Mouse (Mus musculus) adrenal gland, adult 18-20 months (tissue): ENCODE data around the gene Rnf215. TPM values are rescaled to one million over a fixed set of nuclear protein-coding genes. Genes with fewer than 3 reads are reported as not detected.
A peak's percentile ranks its signal among the peaks of the same experiment; 100 is the strongest.
"Not testable (repeated sequence)": the region's sequence is repeated elsewhere in the genome, so short reads cannot be mapped to it uniquely, and the experiment has no call there.

Experiments used
- DNase-seq, 2 experiments: peaks; one replicate each; pipeline ENCODE4 v3.0.0; 2021 to 2022; ENCODE audit warnings: low spot score in 2 of 2
- total RNA-seq, 2 experiments: library from RNA; stranded (reverse); gene quantifications; 1 replicate in 1 of 2; 2 replicates in 1 of 2; pipeline ENCODE4 v1.2.3; 2021

The Rnf215 gene
- total RNA-seq, 2 experiments from 2014 or later: 22.7 to 23.7 TPM

DNA sequence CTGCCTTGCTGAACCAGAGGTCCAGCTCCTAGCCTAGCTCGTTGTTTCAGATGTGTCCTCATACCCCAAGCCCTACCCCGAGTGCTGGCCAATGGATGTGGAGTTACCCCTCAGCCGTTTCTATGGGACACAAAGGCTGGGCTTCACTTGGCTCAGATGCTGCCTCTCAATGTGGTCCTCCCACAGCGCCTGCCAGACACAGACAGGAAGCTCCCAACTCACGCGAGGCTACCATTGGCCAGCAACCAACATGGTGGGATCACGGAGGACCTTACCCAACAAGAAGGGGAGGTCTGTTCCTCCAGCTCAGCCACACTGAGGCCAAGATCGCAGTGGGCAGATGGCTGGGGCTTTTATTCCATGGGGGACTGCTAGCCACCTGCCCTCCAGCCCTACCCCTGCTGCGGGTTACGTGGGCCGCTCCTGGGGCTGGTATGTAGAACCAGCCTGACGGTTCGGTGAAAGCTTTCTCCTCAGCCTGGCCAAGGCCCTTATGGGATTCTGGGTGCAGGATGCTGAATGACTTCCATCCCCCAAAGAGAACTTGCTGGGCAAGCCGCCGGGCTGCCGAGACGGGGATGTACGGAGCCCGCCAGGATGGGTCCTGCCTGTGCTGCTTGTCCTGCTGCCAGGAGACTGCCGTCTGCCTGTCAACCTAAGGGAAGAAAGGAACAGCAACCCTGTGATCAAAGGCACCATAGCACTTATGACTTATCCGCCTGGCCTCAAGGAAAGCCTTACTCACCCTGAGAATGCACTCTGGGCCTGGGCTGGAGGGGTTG is 8.5 kb downstream of the Rnf215 start:
- no peak for DNase-seq

GRCm38 (mm10) chr11:4146381-4146780 is 11.4 kb downstream of the Rnf215 start:
- no peak for DNase-seq

DNA sequence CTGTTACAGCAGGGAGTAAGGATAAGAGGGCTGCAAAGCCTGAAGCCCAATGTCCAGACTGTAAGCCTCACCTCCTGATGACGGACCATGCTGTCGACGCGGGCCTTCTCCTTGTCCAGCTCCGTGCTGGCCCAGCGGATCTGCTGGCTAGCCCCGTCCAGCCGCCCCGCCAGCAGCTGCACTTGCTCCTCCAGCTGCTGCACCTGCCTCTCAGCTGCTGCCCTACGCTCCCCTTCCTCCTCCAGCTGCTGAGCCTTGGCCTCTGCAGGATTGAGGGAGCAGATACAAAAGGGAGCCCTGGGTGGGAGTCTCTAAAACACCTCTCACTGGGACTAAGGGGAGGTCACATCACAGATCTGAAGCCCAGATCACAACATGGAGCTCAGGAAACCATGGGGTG is 12.1 kb downstream of the Rnf215 start:
- DNase-seq: no peak

GRCm38 (mm10) chr11:4148120-4148519 is 13.1 kb downstream of the Rnf215 start:
- no peak for DNase-seq

GRCm38 (mm10) chr11:4148536-4149156 is 13.6 kb downstream of the Rnf215 start:
- no peak for DNase-seq

DNA sequence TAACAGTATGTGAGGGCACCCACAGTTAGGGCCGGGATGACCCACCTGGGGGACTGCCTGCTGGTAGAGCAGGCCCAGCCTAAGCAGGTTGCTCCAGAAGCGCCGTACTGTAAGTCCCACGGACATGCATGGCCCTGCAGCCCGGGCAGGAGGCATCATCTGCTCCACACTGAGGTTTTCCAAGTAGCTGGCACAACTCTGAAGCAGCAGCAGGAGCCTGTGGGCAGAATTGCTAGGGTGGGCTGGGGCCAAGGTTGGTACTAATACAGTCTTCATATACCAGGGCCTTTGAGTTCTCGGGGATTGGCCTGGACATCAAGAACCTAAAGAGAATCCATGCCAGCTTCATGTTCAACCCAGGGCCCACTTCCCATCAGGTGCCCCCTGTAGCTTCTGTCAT is 14.9 kb downstream of the Rnf215 start:
- DNase-seq: no peak

DNA sequence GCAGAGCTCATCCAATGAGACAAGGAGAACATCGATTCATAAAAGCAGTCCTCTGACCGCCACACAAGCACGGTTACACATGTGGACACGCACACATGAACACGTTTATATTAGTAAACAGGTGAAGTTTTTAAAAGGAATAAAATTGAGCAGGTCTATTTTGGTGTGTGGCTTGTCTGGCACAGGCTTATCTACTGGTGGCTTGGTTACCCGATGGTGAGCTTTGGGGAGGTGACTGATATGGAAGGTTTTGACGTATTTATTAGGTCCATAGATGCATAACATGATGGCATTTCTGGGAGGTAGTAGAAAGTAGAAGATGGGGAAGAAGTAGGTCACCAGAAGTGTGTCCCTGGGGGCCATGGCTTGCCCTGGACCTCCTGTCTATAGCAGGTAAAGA is 18.7 kb downstream of the Rnf215 start:
- DNase-seq: no peak

GRCm38 (mm10) chr11:4155641-4156040 is 20.6 kb downstream of the Rnf215 start:
- DNase-seq: no peak

DNA sequence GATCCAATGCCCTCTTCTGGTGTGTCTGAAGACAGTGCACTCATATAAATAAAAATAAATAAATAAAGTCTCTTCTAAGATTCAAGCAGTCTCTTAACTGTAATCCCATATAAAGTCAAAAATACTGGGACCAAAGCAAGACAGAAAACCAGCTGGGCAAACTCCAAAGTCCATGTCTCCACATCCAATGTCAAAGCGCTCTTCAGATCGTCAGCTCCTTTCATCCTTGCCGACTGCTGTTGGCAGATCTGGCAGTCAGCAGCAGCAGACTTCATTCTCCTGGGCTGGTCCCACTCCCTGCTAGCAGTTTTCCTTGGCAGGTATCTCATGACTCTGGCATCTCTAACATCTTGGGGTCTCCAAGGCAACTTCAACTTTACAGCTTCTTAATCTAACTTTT is 23.7 kb downstream of the Rnf215 start:
- no peak for DNase-seq

DNA sequence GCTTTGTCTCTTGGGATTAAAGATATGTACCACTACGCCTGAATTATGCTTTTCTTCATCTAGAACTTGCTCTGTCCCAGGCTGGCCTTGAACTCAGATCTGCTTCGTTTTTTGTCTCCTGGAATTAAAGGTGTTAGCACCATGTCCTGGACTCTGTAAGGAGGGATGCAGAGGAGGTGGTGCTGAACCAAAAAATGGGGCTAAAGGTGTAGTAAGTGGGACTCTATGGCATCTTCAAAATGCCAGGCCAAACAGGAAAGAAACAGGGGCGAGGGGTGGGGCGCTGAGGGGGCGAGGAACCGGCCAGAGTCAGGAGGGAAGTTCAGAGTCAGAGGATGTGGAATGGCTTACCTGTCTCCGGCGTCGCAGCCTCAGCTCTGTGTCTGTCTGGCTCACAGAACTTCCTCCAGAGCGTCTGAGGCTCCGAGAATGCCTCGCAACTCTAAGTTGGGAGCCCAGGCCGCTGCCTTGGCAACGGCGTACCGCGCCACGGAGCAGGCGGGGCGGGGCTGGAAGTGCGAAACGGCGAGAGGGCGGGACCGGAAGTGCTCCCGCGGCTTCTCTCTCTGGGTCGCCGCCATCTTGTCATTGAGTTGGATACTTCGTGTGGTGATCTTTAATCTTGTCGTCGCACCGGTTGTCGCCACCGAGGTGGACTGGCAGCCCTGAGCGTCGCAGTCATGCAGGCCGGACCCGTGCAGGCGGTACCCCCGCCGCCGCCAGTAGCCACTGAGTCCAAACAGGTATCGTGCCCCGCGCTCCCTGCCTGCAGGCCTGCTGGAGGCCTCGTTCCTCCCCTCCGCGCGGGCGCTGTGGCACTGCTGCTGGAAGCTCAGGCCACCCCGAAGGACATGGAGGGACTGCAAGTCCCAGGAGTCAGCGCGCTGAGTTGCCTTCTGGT is 25.1 kb downstream of the Rnf215 start, which contains the start of the genes Ccdc157 and Sf3a1:
Gene Ccdc157, minus strand, starts transcription at position 486 of the 901 bp plus-strand sequence.
Gene Sf3a1, plus strand, starts transcription at position 543 of the 901 bp plus-strand sequence.
- DNase-seq: peak; percentile 92 to 93

GRCm38 (mm10) chr11:4160758-4161480 is 25.9 kb downstream of the Rnf215 start:
- DNase-seq: no peak

- no peak for DNase-seq
Observed at GRCm38 (mm10) chr11:4164701-4165100, 29.7 kb downstream of the Rnf215 start.

DNA sequence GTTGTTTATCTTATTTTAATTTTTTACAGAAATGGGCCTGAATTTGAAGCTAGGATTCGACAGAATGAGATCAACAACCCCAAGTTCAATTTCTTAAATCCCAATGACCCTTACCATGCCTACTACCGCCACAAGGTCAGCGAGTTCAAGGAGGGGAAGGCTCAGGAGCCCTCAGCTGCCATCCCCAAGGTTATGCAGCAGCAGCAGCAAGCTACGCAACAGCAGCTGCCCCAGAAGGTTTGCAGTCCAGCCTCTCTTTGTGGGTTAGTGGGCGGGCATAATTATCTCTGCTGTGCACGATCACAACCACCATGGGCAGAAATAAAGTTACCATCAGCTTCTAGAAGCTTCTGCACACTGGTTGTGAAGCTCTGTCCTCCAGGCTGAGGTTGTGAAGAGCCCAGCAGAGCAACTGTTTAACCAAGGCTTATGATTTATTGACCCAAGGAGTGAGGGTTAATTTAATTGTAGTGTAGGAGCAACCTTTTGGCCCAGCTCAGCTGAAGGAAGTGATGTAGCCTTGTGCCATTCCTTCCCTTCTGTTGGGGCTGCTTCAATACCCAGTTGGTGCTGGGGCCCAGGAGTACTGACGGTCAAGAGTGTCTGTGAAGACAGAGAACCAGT is 31.6 kb downstream of the Rnf215 start:
- no peak for DNase-seq

GRCm38 (mm10) chr11:4174586-4174985 is 39.6 kb downstream of the Rnf215 start:
- DNase-seq: no peak

DNA sequence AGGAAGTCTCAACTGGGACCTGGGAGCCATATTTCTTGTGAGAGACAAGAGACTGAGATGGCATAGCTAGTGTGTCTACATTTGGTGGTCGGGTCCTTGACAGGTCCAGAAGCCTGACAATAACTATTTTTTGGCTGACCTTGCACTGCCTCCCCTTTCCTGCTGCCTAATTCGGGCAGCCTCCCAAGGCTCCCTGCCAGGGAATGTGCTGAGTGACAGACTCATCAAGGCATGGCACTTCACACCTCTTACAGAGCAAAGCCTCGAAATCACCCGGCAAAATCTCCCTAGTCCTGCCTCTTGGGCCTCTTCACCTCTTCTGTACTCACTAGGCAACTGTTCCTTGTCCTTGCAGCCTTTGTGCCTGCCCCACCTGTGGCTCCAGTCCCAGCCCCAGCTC is 42.7 kb downstream of the Rnf215 start:
- no peak for DNase-seq

DNA sequence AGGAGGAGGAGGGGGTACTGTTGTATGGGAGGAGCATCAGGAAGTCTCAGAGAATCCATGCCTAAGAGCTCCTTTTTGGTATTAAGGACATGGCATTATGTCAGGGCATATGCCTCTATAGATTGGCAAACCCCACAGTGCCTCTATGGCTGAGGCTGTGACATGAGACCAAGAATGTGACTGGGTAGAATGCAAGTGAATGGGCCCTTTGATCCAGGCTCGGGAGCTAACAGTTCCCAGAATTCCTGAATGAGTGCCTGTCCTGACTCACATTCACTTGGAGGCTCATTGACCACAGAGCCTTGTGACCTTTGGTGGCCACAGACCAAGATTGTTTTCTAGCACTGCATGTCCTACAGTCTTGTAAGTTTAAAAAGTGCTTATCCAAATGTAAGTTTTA is 47.1 kb downstream of the Rnf215 start:
- DNase-seq: no peak

GRCm38 (mm10) chr11:4183511-4183910 is 48.5 kb downstream of the Rnf215 start:
- DNase-seq: no peak

DNA sequence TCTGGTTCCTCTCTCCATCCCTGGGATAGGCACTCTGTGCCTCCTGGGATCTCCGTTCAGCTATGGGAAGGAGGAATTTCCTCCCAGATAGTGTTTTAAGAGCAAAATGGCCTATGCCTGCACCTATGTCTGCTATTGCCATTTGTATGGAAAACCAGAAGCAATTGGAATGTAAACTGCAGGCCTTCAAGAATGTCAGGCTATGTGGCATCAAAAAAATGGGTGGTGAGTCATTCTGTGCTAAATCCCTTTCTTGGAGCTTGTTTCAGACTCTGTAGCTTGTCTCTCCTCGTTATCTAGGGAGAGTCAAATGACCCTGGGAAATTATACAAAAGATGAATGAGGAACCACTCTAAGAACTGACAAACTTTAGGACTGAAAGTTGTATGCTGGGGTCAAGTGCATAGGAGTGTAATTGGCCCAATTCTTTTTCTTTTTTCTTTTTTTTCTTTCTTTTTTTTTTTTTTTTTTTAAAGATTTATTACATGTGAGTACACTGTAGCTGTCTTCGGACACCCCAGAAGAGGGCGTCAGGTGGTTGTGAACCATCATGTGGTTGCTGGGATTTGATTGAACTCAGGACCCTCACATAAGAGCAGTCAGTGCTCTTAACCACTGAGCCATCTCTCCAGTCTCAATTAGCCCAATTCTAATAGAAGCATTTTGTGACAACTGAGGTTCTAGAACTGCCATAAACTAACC is 49.4 kb downstream of the Rnf215 start:
- DNase-seq: no peak

DNA sequence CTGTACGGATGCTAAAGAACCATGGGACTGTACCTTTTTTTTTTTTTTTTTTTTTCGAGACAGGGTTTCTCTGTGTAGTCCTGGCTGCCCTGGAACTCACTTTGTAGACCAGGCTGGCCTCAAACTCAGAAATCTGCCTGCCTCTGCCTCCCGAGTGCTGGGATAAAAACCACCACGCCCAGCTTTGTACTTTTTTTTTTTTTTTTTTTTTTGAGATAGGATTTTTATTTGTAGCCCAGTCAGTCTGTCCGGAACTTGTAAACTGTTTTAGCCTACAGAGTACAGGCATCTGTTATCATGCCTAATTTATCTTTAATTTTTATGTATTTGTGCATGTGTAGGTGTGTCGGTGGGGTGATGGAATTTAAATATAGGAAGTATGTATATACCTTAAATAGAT is 50.5 kb downstream of the Rnf215 start:
- not testable (repeated sequence) for DNase-seq
